Comparison of ENCODE assay signal across 34 mouse cellular contexts in the genomic region with DNA sequence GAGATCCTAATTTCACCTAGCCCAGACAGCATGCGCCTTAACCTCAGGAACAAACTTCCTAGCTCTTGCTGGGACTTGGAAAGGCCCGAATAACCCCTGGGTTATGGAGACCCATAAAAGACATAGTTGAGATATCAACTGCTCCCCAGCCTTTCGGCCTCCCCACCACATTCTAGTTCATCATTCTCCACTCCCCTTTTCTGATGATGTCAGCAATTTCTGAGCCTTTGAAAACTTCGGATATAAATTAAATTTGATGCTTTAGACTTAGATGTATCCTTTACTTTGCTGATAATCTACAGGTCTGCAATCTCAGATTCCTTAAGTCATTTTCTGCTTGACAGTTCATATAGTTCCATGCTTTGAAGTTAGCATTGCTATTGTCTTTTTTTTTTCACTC.
"Had no signal": no experiment of that assay in that cellular context is flagged by ENCODE, and none has a peak within 500 bp of the region (broad histone marks: within the 10 kb centered on the region; RNA-seq: fewer than 3 reads in every experiment).

No protein-coding gene starts in this region.

- DNase-seq: heart, postnatal 10 days; heart, postnatal 14 days; heart, postnatal 36 days; heart, postnatal 4 days; kidney, adult 18-20 months; kidney, adult 2 months; kidney, adult 8-10 months; kidney, adult 9 months; kidney, postnatal 10 days; kidney, postnatal 14 days; kidney, postnatal 25 days; kidney, postnatal 36 days; kidney, postnatal 4 days; layer of hippocampus, adult 9-11 months; layer of hippocampus, postnatal 36 days had no signal

- H3K27ac ChIP-seq: heart, embryonic 10.5 days; heart, embryonic 13.5 days; heart, embryonic 15.5 days; hindbrain, embryonic 10.5 days; hindbrain, embryonic 13.5 days; hindbrain, embryonic 14.5 days; hindbrain, embryonic 15.5 days; hindbrain, postnatal 0 days; intestine, embryonic 15.5 days; kidney, embryonic 15.5 days; kidney, postnatal 0 days; layer of hippocampus, adult 2 months; left cerebral cortex, adult 2 months had no signal

- H3K4me2 ChIP-seq: heart, embryonic 11.5 days; heart, embryonic 12.5 days; heart, embryonic 13.5 days; heart, embryonic 15.5 days; hindbrain, embryonic 13.5 days; hindbrain, embryonic 14.5 days; hindbrain, embryonic 15.5 days; intestine, embryonic 15.5 days; kidney, embryonic 15.5 days had no signal

- H3K9me3 ChIP-seq: heart, embryonic 10.5 days; heart, embryonic 15.5 days; hindbrain, embryonic 10.5 days; hindbrain, embryonic 13.5 days; hindbrain, embryonic 15.5 days; intestine, embryonic 15.5 days; kidney, embryonic 15.5 days had no signal

- H3K9ac ChIP-seq: heart, embryonic 12.5 days; heart, embryonic 13.5 days; heart, embryonic 15.5 days; hindbrain, embryonic 13.5 days; hindbrain, embryonic 14.5 days; hindbrain, embryonic 15.5 days; intestine, embryonic 15.5 days; kidney, embryonic 15.5 days had no signal

- ATAC-seq: hindbrain, embryonic 16.5 days; hindbrain, postnatal 0 days; inflammation-experienced regulatory T-cells, adult 6 months; intestine, embryonic 15.5 days; intestine, embryonic 16.5 days; intestine, postnatal 0 days had no signal

- H3K4me1 ChIP-seq: heart, embryonic 10.5 days; heart, embryonic 12.5 days; heart, embryonic 13.5 days; heart, embryonic 15.5 days; hindbrain, embryonic 10.5 days; hindbrain, embryonic 13.5 days; hindbrain, embryonic 15.5 days; intestine, embryonic 15.5 days; kidney, embryonic 15.5 days had no signal

- H3K36me3 ChIP-seq: heart, embryonic 10.5 days; heart, embryonic 12.5 days; heart, embryonic 13.5 days; heart, embryonic 15.5 days; hindbrain, embryonic 10.5 days; hindbrain, embryonic 13.5 days; hindbrain, embryonic 15.5 days; intestine, embryonic 15.5 days; kidney, embryonic 15.5 days had no signal

- H3K4me3 ChIP-seq: heart, embryonic 10.5 days; heart, embryonic 12.5 days; heart, embryonic 13.5 days; heart, embryonic 15.5 days; hindbrain, embryonic 10.5 days; hindbrain, embryonic 13.5 days; hindbrain, embryonic 15.5 days; intestine, embryonic 15.5 days; kidney, embryonic 15.5 days; layer of hippocampus, adult 2 months; left cerebral cortex, adult 2 months had no signal

- H3K27me3 ChIP-seq: heart, embryonic 12.5 days; heart, embryonic 13.5 days; heart, embryonic 15.5 days; hindbrain, embryonic 13.5 days; hindbrain, embryonic 15.5 days; intestine, embryonic 15.5 days; kidney, embryonic 15.5 days had no signal
